Mouse (Mus musculus): ENCODE measurements around the gene Add2.

DNA sequence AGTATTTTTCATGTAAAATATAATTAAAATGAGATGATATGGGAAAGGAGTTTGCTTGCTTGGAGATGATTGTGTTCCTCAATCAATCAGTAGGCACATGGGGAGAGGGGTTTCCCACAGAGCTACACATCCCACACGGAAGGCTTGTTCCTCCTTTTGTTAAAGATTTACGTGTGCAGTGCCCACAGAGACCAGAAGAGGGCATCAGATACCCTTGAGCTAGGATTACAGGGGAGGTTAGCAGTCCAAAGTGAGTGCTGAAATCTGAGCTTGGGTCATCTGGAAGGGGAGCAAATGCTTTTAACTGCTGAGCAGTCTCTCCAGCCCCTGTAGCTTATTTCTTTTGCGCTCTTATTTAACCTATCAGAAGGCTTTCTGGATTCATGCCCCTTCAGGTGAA lies 7.5 kb upstream of the Add2 start:
- TF ChIP-seq CTCF (IDR thresholded peaks at IDR 0.05; ENCODE audit: low read depth) (peak; percentile 81), EP300 (IDR thresholded peaks at IDR 0.05; ENCODE audit: low read depth) (no peak)

Data from liver, postnatal 0 days (tissue).